Mouse (Mus musculus) olfactory bulb, adult 2 months (tissue): ENCODE measurements at regions not wholly inside any gene's neighbourhood (a gene's known extent, or its start where the extent isn't known, plus 50 kb on each side); places are given as distances from the start of the nearest gene placed in this dataset.
A peak's percentile ranks its signal among the peaks of the same experiment; 100 is the strongest.

ENCODE experiments used
- H3K27ac ChIP-seq: fragments of 200-500 bp; 2 replicates; pipeline ENCODE4 v1.5.1; 2012; ENCODE audit warnings: low read depth, low read length; ENCODE audit not compliant: insufficient read depth
- H3K4me1 ChIP-seq: fragments of 200-500 bp; 2 replicates; pipeline ENCODE4 v1.6.1; 2012; ENCODE audit warnings: low read length; ENCODE audit not compliant: control insufficient read depth, insufficient read depth
- H3K4me3 ChIP-seq: fragments of 200-500 bp; 2 replicates; pipeline ENCODE4 v1.5.1; 2012; ENCODE audit warnings: mild to moderate bottlenecking, low read depth, low read length, moderate library complexity; ENCODE audit not compliant: insufficient read depth
- CTCF ChIP-seq: fragments of 200-500 bp; IDR thresholded peaks from 2 replicates; pipeline ENCODE4 v1.5.1; 2012; ENCODE audit warnings: low read depth, mild to moderate bottlenecking, low read length, moderate library complexity; ENCODE audit not compliant: insufficient read depth
- POLR2A ChIP-seq: fragments of 200-500 bp; IDR thresholded peaks from 2 replicates; pipeline ENCODE4 v1.6.1; 2012; ENCODE audit warnings: mild to moderate bottlenecking, low read depth, low read length, moderate library complexity; ENCODE audit not compliant: insufficient read depth
- WGBS: fragments of 180-500 bp; shearing (Covaris S2); methylation state at CpG from one replicate; pipeline ENCODE4 v1.1.7; 2018; 5-methylcytosine and 5-hydroxymethylcytosine counted together

DNA sequence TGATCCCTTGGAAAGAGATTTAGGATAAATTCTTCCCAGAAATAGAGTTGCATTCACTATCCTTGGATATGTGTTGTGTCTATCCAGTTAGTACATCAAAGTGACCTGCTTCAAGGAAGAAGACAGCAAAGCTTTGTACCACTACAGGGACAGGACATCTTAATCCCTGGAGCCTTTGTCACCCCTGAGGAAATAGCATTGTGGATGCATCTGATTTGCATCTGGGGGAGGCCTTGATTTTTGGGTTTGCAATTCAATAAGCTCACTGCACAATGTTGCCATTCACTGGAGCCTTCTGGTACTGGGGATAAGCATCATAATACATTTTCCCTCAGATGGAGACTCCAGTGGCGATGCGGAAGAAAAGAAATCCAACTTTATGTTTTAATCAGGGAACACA, 229.2 kb upstream of the Dcn start:
- 71% methylated on average over 2 of the region's 2 CpGs for WGBS
- no peak overlapping the region for H3K4me3 ChIP-seq
- H3K4me1 ChIP-seq = no peaks in the 10 kb centered on the region
- H3K27ac ChIP-seq = no peak overlapping the region
- TF ChIP-seq POLR2A (no peak), CTCF (no peak)

DNA sequence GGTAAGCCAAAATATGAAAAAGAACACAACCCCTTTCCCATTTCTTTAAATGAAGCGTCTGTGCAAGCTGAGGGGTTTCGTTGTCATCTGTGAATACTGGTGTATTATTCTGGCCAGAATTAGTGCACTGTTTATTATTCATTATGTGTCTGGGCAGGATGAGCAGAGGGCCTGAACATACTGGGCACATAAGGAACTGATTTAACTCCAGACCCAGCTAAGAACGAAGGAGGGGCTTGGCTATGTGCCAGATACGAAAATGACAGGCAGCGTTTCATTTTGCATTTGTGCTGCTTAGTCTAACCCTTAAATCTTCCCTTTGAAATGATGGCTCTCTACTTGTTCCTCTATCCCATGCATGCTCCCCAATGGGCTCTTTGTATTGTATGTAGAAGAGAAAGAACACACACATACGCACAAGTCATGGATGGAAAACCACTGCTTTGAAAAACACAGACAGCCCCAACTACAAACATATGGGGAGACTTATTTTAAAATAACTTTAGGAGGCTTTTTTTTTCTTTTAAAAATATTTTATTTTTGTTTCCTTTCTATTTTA, 213.4 kb upstream of the Dcn start:
- no peak overlapping the region for H3K4me3 ChIP-seq
- no peaks in the 10 kb centered on the region for H3K4me1 ChIP-seq
- 56% methylated on average over 6 of the region's 6 CpGs for WGBS
- no peak overlapping the region for H3K27ac ChIP-seq
- TF ChIP-seq POLR2A (no peak), CTCF (no peak)

DNA sequence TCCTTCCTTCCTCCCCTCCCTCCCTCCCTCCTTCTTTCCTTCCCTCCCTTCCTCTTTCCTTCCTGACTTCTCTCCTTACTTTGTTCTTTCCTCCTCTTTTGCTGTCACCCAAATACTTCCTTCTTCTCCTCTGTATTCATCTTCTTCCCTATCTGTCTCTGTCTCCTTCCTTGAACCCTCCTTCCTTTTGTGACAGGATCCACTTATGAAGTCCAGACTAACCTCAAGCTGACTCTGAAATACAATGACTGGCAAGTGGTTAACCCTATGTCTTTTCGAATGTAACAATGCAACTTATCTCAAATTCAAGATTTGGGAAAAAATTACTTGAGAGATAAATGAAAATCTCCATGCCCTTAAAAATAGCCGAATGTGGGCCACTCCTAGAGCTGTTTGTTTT, 197.0 kb upstream of the Dcn start:
- Histone ChIP-seq H3K27ac (no peak overlapping the region), H3K4me1 (no peaks in the 10 kb centered on the region)
- whole genome bisulfite sequencing = 67% methylated on average over 2 of the region's 2 CpGs

DNA sequence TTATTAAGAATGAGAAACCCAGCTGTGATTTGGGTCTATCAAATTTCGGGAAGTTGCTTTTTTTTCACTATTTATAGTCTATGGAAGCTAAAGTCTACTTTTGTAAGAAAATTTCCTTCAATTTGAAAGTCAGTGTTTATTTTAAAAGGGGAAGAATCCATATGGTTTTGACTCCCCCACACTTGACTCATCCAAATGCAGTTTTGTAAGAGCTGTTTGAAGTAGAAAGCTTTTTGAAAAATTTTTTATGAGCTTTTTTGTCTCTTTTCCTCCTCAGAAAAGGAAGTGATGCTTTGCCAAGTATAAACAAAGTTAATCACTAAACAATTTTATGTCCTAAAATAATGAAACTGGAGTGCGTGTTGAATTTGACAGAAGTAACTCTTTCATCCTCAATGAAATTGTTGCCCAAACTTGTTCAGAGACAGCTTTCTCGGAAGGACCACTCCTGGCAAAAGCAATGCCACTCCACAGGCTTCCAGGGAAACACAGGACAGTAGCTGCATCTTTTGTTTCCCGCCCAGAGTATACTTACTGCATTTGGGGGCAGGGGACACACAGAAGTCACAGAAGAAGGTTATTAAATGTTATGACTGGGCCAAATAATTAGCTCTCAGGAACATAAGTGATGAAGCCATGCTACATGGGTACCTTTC, 196.4 kb upstream of the Dcn start:
- Histone ChIP-seq H3K27ac (peak overlapping the region; percentile 44; the same call in 1 of the 2 replicates), H3K4me1 (no peaks in the 10 kb centered on the region), H3K4me3 (no peak overlapping the region)
- no peak for TF ChIP-seq POLR2A
- no peak for TF ChIP-seq CTCF
- WGBS = 50% methylated on average over 4 of the region's 4 CpGs

More for the DNA sequence above, 197.0 kb upstream of the Dcn start:
- no peak for TF ChIP-seq POLR2A
- TF ChIP-seq CTCF = no peak
- H3K4me3 ChIP-seq = no peak overlapping the region

DNA sequence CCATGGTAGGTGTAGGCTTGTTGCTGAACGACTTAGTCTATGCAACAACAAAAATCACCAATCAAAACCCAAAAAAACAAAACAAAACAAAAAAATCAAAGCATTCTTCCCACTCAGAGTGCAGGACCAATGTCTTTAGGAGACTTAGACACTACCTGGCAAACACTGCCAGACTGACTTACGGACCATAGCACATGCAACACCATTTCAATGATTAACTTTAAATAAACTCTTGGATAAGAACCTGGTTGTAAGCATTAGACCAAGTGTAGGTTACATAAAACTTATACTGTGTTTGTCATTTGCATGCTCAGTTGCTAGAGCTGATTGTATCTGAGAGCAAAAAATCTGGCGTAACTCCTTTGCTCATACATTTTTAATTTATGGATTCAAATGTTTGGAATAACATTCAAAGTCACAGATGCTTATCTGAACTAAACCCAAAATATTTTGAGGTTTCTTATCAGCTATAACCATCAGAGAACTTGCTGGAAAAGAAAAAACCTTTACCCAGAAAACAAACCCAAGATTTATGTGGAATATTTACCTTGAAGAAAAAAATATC, 174.5 kb upstream of the Dcn start:
- H3K4me1 ChIP-seq = no peaks in the 10 kb centered on the region
- TF ChIP-seq POLR2A (no peak), CTCF (no peak)
- no peak overlapping the region for H3K27ac ChIP-seq
- H3K4me3 ChIP-seq = no peak overlapping the region
- 81% methylated on average over 3 of the region's 3 CpGs for WGBS

DNA sequence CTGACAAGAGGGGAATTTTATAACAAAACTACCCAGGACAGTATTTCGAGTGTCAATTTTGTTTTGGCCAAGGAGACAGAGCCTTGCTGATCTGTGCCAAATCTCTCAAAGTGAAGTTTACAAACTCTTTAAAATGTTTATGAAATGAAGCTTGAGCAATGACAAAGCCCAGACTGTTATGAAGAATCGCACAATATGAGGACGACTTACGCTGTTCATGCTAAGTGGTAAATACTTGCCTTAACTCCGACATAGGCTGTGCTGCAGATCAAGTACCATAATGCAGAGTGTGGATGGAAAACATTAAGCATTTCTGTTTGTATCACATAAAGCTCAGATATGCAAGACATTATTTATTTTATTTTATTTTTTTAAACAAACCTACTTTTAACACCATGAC, 169.8 kb upstream of the Dcn start:
- no peak overlapping the region for H3K27ac ChIP-seq
- H3K4me3 ChIP-seq = no peak overlapping the region
- H3K4me1 ChIP-seq = no peaks in the 10 kb centered on the region
- 89% methylated on average over 5 of the region's 5 CpGs for WGBS
- TF ChIP-seq POLR2A (no peak), CTCF (no peak)

DNA sequence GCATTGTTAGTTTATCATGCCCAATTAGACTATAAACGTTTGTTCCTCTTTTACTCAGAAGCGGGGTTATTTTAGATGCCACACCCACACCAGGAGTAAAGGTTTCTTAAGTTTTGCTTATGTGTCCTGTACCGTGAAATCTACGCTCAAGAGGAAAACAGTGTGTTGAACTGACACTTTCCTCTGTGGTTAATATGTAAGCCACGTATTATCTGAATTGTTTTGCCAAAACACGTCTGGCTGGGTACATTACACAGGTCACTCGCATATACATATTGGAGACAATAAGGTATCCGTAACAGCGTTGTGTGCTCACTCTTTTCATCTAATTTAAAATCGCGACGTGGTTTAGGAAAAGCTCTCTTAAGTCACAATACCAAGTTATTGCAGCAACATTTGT, 166.9 kb upstream of the Dcn start:
- 5% methylated on average over 12 of the region's 12 CpGs for WGBS
- Histone ChIP-seq H3K27ac (peak overlapping the region; percentile 64), H3K4me3 (no peak overlapping the region), H3K4me1 (no peaks in the 10 kb centered on the region)
- TF ChIP-seq CTCF = no peak
- no peak for TF ChIP-seq POLR2A

DNA sequence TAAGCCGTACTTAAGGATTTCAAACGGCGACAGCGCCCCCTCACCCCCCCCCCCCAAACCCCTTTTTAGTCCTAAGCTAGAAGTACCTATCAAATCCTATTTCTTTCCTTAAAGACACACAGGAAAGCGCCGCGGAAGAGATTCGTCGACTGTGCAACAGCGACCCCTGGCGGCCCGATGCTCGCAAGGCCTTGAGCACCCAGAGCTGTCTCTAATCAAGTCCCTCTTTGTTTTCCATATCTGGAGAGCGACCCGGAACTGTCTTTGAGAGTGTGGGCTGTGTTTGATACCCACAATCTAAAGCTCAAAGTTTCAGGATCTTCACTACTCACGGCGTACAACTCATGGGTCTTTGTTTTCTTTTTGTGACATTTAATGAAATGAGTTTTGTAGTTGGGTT, 166.4 kb upstream of the Dcn start:
- TF ChIP-seq CTCF (peak; percentile 81), POLR2A (no peak)
- WGBS = 0% methylated on average over 17 of the region's 17 CpGs
- H3K27ac ChIP-seq = peak overlapping the region; percentile 99
- H3K4me1 ChIP-seq = no peaks in the 10 kb centered on the region
- H3K4me3 ChIP-seq = no peak overlapping the region

DNA sequence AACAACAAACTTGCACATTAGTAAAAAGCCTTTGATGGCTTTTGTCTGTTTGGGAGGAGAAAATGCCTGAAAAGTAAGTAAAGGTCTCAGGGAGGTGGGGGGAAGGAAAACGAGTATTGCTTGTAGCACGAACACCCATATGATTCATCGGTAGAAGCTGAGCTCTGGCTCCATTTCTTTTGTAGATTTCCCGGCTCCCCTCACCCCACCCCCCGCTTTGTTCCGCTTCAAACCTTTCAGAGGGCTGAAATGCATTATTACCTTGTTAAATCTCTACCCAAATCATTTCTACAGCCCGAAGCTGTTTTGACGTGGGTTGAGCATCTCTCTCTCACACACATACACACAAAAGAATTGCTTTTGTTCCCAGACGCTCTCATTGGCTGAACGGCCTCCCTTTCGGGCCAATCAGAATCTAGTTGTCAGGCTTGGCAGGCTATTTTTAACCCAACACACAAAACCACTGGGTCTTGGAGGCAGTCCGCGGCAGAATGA, 166.0 kb upstream of the Dcn start:
- peak; percentile 33; the same call in 1 of the 2 replicates for TF ChIP-seq POLR2A
- TF ChIP-seq CTCF = no peak
- Histone ChIP-seq H3K27ac (peak overlapping the region; percentile 99), H3K4me1 (no peaks in the 10 kb centered on the region), H3K4me3 (peak overlapping the region; percentile 44)
- WGBS = under 1% methylated on average over 13 of the region's 13 CpGs
